In the genomic region with DNA sequence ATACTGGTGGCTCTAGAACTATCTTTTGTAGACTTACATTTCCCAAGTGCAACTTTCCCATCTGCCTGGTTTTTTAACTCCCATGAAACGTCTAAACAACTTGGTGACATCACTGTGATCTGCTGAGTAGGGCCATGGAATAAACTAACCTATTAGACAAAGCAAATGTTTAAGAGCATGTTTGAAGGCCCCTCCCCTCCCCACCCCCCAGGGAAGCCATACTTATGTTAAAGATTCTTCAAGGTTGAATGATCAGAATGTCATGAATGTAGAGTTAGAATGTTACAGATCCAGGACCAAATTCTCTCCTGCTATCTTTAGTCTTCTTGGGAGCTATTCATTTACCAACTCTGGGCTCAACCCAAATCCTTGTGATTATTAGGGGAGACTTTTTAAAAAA, we compare ENCODE assay signal across 17 mouse cellular contexts.
DNase-seq lines count a peak whose midpoint lies in the region; TF ChIP-seq lines count a peak whose summit lies in the region.
"Had no signal": no experiment of that assay in that cellular context is flagged by ENCODE, and none has a peak within 500 bp of the region (broad histone marks: within the 10 kb centered on the region; RNA-seq: fewer than 3 reads in every experiment).

No protein-coding gene starts in this region.

- DNase-seq in layer of hippocampus, adult 2 months (ENCODE audit: low spot score in 2 of 2), result no peak
- no peak for DNase-seq in layer of hippocampus, adult 8-10 months (ENCODE audit: low spot score in 2 of 2)
- DNase-seq in R1 (ENCODE audit: low read depth, low spot score) (peak; percentile 53), ZHBTc4 (ENCODE audit: low read depth, low spot score) (peak; percentile 63)
- DNase-seq in heart, postnatal 14 days, result no peak
- no peak for DNase-seq in testis, postnatal 10 days (ENCODE audit: low spot score)
- DNase-seq: adrenal gland, adult 2 months; adrenal gland, adult 8-10 months; adrenal gland, postnatal 10 days; adrenal gland, postnatal 14 days; adrenal gland, postnatal 25 days; adrenal gland, postnatal 36 days; cerebellum, adult 11 months; cerebellum, adult 11-12 months; cerebellum, adult 18-20 months; cerebellum, adult 2 months; cerebellum, adult 8-10 months had no signal

- intact Hi-C loops in heart, postnatal 14 days (cut with DNase I), result no loop called here

- H3K27ac ChIP-seq in layer of hippocampus, adult 2 months, result 0 out of 2 replicates have a peak overlapping the region, but pooled peaks have one; percentile 84

- no peak for TF ChIP-seq CTCF in layer of hippocampus, adult 2 months (conservative IDR thresholded peaks at IDR 0.05)

- H3K4me3 ChIP-seq in layer of hippocampus, adult 2 months, result no peak overlapping the region

Comparison
In these comparisons a context has a peak if more than half of its experiments do, and no peak if none do; other contexts are left out.
1. DNase-seq: peak in R1 (single experiment) and ZHBTc4 (single experiment); none in layer of hippocampus, adult 2 months (0 of 2), layer of hippocampus, adult 8-10 months (0 of 2), heart, postnatal 14 days (0 of 2) and testis, postnatal 10 days (single experiment).